Mouse (Mus musculus): ENCODE data around the gene Tmem233. TPM values are rescaled to one million over a fixed set of nuclear protein-coding genes. Genes with fewer than 3 reads are reported as not detected.

Gene Tmem233
- polyA plus RNA-seq, 1 experiment from 2014 or later: not detected

Other genes starting within 250 kb of the Tmem233 start
- 28.4 and 38.5 TPM in 2 replicates for gene Cit, start 238.0 kb downstream of the Tmem233 start, polyA plus RNA-seq (2016; fragmentation: Nextera tagmentation; extraction: Ambion mirVana)
- 69.3 and 74.1 TPM in 2 replicates for gene Prkab1, start 58.7 kb downstream of the Tmem233 start, polyA plus RNA-seq (2016; fragmentation: Nextera tagmentation; extraction: Ambion mirVana)
- gene Ccdc60, start 205.7 kb upstream of the Tmem233 start, polyA plus RNA-seq (2016; fragmentation: Nextera tagmentation; extraction: Ambion mirVana): 0.67 and 0.78 TPM in 2 replicates

Data from heart, embryonic 10.5 days (tissue).